Mouse (Mus musculus) urinary bladder, postnatal 14 days (tissue): ENCODE data around the gene Slc4a8.
A peak's percentile ranks its signal among the peaks of the same experiment; 100 is the strongest.

ENCODE experiments used
- DNase-seq: peaks from one replicate; pipeline ENCODE4 v3.0.0; 2021; ENCODE audit warnings: low spot score

Slc4a8 gene

GRCm38 (mm10) chr15:100761419-100762185 is at the start of gene Slc4a8:
TSS of gene Slc4a8 (plus strand) at chr15:100761747.
- peak; percentile 92 for DNase-seq

GRCm38 (mm10) chr15:100714470-100714869 is 47.1 kb upstream of the Slc4a8 start:
- no peak for DNase-seq

GRCm38 (mm10) chr15:100715399-100715993 is 46.1 kb upstream of the Slc4a8 start:
- DNase-seq: no peak

- no peak for DNase-seq
These were observed 43.6 kb upstream of the Slc4a8 start for GRCm38 (mm10) chr15:100717933-100718332.

- DNase-seq: no peak
These were observed 43.0 kb upstream of the Slc4a8 start for GRCm38 (mm10) chr15:100718572-100718971.

GRCm38 (mm10) chr15:100719217-100719616 is 42.3 kb upstream of the Slc4a8 start:
- peak; percentile 28 for DNase-seq

- peak; percentile 24 for DNase-seq
These were observed 41.5 kb upstream of the Slc4a8 start for GRCm38 (mm10) chr15:100720066-100720465.

- no peak for DNase-seq
These were observed 40.1 kb upstream of the Slc4a8 start for GRCm38 (mm10) chr15:100721445-100721844.

GRCm38 (mm10) chr15:100722026-100722425 is 39.5 kb upstream of the Slc4a8 start:
- peak; percentile 69 for DNase-seq

- no peak for DNase-seq
These were observed 39.0 kb upstream of the Slc4a8 start for GRCm38 (mm10) chr15:100722564-100722963.

GRCm38 (mm10) chr15:100723505-100723904 is 38.0 kb upstream of the Slc4a8 start:
- peak; percentile 49 for DNase-seq

GRCm38 (mm10) chr15:100726721-100727120 is 34.8 kb upstream of the Slc4a8 start:
- DNase-seq: no peak

- DNase-seq: peak; percentile 50
These were observed 33.7 kb upstream of the Slc4a8 start for GRCm38 (mm10) chr15:100727834-100728233.

- no peak for DNase-seq
These were observed 33.0 kb upstream of the Slc4a8 start for GRCm38 (mm10) chr15:100728586-100728985.

GRCm38 (mm10) chr15:100729281-100729985 is 32.1 kb upstream of the Slc4a8 start, which contains the start of gene Galnt6:
TSS of gene Galnt6 (minus strand) at chr15:100729376.
- DNase-seq: peak; percentile 36

GRCm38 (mm10) chr15:100731081-100731480 is 30.5 kb upstream of the Slc4a8 start:
- no peak for DNase-seq

- no peak for DNase-seq
These were observed 29.0 kb upstream of the Slc4a8 start for GRCm38 (mm10) chr15:100732580-100732979.

GRCm38 (mm10) chr15:100735095-100735952 is 26.2 kb upstream of the Slc4a8 start:
- no peak for DNase-seq

- DNase-seq: no peak
These were observed 25.6 kb upstream of the Slc4a8 start for GRCm38 (mm10) chr15:100735953-100736300.

- no peak for DNase-seq
These were observed 23.9 kb upstream of the Slc4a8 start for GRCm38 (mm10) chr15:100737667-100738066.

GRCm38 (mm10) chr15:100738351-100738781 is 23.2 kb upstream of the Slc4a8 start:
- DNase-seq: no peak

- DNase-seq: no peak
These were observed 22.1 kb upstream of the Slc4a8 start for GRCm38 (mm10) chr15:100739442-100739841.
